Mouse (Mus musculus) testis, adult 2 months (tissue): ENCODE results near the gene Gpr132.

Experiments
- CTCF ChIP-seq: fragments of 200-500 bp; IDR thresholded peaks from 2 replicates; pipeline ENCODE4 v1.5.1; 2012; ENCODE audit warnings: low read depth, mild to moderate bottlenecking, inconsistent platforms, low read length, moderate library complexity; ENCODE audit not compliant: control insufficient read depth, insufficient read depth, insufficient replicate concordance
- POLR2A ChIP-seq: fragments of 200-500 bp; IDR thresholded peaks from 2 replicates; pipeline ENCODE4 v1.6.1; 2012; ENCODE audit warnings: low read depth, mild to moderate bottlenecking, inconsistent platforms, low read length, moderate library complexity; ENCODE audit not compliant: control insufficient read depth

DNA sequence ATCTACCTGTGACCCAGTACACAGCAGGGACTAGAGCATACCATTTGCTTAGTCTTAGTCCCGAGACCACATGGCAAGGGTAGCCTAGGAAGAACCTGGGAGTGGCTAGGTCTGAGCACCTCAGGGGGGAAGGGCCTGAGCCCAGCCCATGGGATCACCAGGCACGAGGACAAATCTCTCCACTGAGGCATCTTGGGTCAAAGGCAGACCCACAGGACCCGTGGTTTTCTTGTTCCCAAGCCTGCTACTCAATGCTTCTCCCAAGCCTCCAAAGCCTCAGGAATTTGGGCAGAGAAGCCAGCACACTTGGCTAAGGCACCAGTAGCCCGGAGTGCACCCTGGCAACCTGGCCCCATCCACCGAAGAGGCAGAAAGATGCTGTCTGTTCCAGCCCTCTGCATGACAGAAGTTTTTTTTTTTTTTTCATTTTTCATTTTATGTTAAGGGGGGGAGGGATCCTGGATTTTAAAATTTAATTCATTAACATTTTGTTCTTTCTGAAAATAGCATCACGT, 13.3 kb upstream of the Gpr132 start:
- no peak for TF ChIP-seq CTCF
- no peak for TF ChIP-seq POLR2A
